Mouse (Mus musculus) ovary, postnatal 36 days (tissue): ENCODE data around the gene Dlx6.
A peak's percentile ranks its signal among the peaks of the same experiment; 100 is the strongest.

Experiments
- DNase-seq: peaks from one replicate; pipeline ENCODE4 v3.0.0; 2022; ENCODE audit warnings: low spot score, mixed read lengths

Dlx6 gene

DNA sequence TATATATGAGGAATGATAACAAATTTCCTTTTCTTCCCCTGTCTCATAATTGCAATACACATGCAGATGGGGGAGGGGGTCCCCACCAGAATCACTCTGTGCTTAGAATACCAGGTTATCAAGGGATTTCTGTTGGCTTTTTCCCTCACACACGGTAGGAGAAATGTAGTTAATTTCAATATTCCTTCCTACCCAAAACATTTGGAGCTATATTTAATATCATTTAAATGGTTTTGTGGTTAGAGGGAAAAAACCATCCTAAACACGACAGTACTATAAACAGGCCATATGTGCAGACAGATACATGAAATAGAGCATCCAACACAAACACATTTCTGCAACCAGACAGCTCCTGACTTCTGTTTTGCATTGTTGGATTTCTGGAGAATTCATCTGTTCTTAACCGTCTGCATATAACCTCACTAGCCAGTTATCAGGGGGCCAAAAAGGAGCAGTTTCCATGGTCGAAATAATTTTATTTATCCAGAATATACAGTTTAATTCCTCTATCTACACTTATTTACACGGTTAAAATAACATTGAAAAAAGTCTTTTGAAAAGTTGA lies 14.3 kb downstream of the Dlx6 start:
- DNase-seq = no peak

DNA sequence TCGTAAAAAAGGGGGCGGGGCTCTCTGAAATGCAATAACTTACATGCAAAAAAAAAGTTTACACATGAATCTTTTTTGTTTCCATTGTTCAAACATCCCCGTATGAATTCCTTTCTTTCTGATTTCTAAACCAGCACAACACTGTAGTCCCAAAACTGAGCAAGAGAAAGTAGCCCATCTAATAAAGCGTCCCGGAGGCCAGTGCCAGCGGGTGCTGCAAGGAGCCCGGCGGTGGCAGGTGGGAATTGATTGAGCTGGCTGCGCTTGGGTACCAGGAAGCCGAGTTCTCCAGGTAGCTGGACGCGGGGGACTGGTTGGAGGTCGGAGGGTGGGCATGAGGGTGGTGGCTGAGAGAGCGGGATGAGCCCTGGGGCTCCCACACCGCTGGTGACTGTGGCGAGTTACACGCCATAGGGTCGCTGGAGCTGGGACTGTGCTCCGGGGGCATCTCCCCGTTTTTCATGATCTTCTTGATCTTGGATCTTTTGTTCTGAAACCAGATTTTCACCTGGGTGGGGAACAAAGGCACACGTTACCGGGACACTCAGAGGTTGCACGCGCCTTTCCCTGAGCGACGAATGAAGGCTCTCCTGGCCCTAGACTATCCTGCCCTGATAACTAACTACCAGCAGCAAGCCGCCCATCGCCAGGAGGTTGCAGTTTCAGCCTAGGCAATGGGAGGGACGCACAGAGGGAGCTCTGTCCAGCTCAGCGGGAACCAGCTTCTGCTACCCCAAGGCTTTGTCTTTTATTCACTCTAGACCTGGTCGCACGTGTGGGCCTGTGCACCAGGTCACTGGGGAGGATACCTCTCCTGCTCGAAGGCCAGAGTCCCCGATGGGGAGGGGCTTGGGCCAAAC lies 15.1 kb downstream of the Dlx6 start:
- DNase-seq = no peak

DNA sequence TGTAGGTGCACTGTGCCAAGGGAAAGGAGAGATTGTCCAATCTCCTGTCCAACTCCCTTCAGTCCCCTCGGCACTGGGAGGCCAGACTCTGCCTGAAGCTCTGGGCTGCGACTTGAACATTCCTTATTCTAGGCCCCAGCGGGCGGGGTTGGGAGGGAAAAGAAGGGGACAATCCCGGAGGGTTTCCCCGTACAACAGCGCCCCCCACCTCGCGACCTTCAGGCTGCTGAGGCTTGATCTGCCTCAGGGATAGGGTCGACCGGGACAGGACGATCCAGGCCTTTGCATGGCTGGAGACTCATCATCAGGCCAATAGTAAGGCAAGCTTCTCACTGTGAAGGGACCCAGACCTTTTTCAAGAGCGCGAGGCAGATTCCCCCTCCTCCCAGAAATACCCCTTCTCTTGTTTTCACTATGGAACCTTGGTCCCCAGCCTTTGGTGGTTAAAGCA lies 15.7 kb downstream of the Dlx6 start:
- DNase-seq = no peak

DNA sequence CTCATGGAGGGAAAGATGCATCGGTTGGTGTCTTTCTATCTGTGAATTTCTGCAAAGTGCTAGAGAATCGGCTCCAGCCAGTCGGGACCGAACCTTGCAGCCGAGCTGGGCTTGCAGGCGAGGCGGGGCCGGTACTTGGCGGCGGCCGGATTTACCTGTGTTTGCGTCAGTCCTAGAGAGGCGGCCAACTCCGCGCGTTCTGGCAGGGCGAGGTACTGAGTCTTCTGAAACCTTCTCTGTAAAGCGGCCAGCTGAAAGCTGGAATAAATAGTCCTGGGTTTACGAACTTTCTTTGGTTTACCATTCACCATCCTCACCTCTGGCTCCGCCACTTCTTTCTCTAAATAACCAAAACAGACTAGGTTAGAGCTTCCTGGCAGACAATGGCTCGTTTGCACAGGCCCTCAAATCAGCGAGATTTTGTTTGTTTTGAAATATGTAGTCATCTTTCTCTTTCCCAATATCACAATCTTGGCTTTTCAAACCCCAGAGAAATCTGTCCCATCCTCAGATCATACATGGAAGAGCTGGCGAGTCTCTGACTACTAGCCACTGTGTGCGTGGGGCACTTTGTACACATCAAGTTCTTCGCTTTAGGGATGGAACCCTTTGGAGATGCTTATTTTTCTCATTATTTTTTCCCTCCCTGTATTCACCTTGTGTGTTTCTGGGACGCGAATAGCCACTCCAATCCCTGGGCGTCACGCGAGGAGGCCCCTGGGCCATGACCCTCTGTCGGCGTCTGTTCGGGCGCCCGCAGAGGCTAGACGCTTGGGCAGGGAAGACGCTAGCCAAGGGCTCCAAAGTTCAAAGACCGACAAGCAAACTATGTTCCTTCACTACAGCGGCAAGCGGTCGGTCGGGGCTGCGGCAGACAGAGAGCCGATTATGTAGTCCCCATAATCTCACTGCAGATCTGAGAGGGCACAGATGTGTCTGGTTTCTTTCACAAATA lies 16.5 kb downstream of the Dlx6 start:
- no peak for DNase-seq

DNA sequence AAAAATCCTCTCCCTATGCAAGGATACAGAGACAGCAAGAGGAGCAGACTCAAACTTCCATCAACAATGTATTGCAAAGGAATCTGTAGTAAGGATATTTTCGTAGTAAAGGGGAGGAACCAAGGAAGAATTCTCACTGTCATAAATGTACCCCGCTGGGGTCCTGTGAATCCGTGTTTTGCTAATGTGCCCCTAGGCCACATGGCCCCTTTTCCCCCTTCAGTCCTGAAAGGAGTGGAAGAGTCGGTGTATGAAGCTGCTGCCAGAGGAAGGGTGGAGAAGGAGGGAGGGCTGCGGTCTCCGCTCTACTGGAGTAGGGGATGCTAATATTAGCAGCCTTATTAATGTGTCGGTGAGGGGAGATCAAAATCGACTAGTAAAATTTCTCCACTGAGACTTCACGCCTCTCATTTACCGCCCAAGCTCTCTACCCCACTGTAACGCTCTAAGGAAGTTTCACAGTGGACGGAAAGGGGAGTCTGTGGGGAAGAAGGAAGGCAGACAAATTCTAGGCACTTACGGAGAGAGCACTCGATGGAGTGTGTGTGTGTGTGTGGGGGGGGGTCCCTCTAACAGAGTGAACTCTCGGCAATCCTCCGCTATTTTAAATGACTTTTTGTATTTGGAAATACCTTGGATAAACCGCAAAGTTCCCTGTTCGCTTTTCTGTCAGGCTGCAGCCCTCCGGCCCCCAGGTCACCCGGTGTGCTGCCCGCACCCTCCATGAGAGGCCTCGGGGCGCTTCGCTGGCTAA lies 17.4 kb downstream of the Dlx6 start:
- DNase-seq = no peak

DNA sequence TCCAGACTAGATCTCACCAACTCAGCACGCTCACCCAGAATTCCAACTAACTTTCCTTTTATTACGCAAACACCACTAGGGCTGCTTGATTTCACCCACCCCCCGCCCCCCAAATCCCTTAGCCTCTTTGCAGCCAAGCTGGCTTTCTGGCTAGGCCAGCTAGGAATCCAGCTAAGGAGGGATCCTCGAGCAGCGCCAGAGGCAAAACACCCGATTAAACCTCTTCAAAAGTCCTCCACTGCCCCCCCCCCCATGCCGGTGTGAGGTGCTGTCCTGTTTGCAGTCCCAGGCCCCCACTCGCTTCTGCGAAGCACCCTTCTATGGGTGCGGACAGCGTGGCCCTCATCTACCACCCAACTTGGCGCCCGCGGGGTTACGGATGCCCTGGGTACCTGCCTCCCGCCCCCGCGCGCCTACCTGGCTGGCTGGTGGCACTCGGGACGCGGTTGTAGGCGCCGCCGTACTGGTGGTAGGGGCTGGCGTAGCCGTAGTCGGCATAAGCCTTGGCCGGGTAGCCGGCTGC lies 18.0 kb downstream of the Dlx6 start:
- no peak for DNase-seq

DNA sequence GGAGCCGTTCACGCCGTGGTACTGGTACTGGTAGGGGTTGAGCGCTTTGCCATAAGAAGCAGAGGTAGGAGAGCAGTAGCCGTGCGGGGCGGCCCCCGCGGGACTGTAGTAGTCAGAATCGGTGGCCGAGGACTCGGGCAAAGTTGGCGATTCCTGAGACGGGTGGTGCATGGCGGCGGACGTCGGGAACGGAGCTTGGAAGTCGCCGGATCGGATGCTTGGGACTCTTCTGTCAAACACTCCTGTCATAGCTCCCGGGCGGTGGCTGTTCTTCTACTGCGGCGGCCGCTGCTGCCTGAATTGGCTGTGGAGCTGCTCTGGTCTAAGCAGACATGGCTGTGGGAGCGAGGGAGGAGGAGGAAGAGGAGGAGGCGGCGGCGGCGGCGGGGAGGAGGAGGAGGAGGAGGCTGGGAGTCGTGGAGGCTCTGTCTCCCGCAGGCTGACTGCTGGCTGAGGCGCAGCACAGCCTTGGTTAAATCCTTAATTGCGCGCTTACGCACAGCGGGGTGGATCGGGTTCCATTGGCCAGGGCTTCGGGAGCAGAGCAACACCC lies 18.6 kb downstream of the Dlx6 start, which contains the start of gene Dlx5:
TSS of gene Dlx5 (minus strand) at position 448 of the 553 bp plus-strand sequence.
- DNase-seq = peak; percentile 47

DNA sequence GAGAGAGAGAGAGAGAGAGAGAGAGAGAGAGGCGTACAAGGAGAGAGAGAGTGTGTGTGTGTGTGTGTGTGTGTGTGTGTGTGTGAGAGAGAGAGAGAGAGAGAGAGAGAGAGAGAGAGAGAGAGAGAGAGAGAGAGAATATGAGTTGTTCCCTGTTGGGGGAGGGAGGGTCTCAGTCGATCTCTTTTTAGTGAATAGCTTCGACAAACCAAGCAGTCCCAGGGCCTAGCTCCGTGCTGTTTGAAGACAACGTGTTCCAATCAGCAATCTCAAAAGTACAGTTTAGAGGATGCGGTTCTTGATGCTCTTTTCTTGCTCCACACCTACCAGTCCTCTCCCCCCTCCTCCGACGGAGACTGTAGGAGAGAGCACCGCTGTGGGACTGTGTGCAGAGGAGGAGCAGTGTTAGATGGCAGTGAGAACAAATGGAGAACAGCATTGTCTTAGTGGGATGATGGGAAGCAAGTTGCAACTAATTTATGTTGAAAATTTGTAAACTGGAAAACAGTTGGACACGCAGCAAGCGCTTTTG lies 19.2 kb downstream of the Dlx6 start:
- DNase-seq = no peak

DNA sequence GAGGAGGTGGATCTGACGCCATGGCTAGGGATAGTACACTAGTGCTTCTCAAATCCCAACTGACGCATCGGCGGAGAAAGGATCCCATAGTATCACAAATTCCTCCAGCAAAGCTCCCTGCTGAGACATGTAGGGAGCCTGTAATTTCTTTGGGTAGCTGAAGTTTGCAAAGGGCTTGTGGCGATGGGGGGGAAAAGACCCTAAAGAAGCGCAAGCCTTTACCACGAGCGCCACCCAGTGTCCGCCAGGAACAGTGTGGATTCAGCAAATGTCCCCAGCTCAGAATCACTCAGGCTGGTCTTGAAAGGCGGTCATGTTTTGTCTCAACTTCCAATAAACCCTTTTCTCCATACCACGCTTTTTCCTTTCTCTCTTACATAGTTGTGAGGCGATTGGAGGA lies 21.8 kb downstream of the Dlx6 start:
- DNase-seq = peak; percentile 41

DNA sequence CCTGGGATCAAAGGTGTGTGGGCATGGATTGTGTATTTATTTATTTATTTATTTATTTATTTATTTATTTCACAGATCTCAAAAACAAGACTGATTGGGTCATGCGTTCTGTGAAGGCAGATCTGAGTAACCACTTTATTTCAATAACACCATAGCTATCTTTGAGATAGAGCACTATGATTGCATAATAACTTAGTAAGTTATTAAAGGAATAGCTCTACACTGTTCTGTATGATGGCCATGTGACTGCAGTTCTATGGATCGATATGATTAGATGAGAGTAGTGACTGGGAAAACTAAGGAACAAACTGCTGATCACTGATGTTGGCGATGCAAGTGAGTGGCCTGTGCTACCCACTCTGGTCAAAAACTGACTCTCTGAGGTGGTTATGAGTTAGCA lies 23.1 kb downstream of the Dlx6 start:
- DNase-seq = no peak

DNA sequence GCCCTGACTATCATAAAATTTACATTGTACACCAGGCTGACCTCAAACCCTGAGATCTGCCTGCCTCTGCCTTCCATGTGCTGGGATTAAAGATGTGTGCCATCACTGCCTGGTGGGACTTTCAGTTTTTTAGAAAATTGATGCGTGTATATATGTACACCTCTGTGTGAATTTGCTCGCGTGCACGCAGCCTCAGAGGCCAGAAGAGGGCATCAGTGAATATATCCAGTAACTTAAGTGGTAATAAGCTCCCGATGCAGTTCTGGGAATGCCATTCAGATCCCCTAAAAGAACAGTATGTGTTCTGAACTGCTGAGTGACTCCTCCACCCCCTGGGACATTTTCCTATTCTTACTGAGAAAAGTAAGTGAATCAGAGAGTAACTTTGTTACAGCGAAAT lies 26.9 kb downstream of the Dlx6 start:
- DNase-seq = no peak

DNA sequence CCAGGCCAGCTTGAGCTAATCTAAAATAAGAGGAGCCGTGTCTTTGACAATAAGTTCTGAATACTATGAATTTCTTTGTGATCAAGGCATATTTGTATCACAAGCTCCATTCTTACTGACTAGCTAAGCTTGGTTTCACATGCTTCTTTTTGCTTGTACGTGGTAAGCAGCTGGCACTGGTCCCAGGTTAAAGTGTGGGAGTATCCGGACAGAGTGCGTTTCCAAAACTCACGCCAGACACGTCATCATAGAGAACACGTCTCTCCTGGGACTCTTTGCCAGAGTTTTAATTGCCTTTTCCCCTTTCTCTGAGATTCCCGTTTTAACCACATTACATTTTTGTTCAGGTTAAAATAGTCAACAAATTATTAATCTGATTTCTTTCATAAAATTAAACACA lies 46.5 kb downstream of the Dlx6 start:
- DNase-seq = peak; percentile 54

DNA sequence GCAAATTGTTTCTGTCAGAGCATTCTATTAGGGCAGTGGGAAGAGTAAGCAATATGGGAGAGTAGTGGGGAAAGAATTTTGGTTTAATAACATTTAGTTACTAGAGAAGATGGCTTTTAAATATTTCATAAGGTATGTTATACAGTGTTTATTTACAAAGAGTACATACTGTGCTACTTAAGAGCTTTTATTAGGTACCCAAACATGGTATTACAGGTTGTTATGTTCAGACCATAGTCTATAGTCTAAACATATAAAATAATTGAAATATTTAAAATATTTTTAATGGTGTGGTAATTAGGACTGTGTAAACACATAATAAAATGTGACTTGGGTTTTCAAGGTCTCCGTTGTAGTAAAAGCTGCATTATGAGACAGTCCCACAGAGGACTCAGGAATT lies 51.2 kb downstream of the Dlx6 start:
- no peak for DNase-seq

DNA sequence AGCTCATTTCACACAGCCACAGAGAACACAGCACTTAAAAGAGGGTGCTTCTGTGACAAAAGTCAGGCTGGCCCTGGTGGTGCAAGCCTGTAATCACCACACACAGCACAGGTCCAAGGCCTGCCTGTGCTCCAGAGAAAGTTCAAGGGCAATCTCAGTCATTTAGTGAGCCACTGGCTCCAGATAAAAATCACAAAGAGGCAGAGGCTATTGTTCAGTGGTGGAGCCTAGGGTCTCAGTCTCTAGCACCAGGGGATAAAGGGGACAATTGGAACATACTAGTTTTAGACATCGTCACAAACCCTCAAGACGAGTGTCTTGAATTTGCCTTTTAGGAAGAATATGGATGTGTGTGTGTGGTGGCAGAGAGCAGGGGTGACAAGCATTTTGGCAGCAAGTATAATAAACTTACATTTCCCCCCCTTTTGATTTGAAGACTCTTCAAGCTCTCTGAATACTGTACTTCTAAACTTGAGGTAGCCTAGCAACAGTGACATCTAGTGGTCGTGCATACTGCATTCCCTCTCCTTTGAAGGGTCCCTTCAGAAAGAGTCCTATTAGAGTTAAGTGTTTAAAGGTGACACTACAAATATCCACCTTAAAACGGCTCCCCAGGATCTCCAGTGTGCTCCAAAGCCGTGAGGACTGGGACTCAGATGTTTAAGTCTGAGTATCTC lies 51.9 kb downstream of the Dlx6 start:
- DNase-seq = peak; percentile 5

DNA sequence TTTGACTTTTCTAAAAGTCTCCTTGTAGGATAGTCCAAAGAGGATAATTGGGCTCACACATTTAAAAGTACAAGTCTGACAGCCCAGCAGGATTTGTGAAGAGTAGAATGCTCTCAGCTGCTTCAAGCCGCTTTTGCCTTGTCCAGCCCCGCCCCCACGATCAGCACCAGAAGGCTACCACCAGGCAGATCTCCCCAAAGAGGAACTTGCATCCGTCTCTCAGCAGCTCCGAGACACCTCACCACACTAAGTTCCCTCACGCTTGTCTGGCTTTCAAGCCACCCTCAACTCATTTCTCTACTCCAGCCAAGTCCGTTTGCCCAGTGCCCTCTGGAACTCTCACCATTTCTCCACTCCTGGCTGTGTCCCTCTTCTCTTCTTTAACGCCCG lies 52.4 kb downstream of the Dlx6 start:
- DNase-seq = no peak

DNA sequence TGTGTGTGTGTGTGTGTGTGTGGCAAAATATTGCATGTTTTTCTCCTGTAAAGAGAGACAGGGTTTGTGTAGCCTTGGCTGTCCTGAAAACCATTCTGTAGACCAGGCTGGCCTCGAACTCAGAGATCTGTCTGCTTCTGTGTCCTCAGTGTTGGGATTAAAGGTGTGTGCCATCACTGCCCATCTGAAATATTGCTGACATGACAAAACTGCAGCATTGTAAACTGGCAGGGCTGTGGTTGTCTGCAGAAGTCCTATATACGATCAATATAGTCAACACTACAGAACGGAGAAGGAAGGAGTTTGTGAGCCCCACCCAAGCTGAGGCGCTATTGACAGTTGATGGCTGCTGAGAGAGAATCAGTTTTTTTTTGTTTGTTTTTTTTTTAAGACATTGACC lies 54.2 kb downstream of the Dlx6 start:
- no peak for DNase-seq
